Mouse (Mus musculus): ENCODE measurements around the gene Hmg20b. TPM values are rescaled to one million over a fixed set of nuclear protein-coding genes. Genes with fewer than 3 reads are reported as not detected.
A peak's percentile ranks its signal among the peaks of the same experiment; 100 is the strongest.

The Hmg20b gene
- polyA plus RNA-seq, 1 experiment from 2014 or later: 31.7 TPM

DNA sequence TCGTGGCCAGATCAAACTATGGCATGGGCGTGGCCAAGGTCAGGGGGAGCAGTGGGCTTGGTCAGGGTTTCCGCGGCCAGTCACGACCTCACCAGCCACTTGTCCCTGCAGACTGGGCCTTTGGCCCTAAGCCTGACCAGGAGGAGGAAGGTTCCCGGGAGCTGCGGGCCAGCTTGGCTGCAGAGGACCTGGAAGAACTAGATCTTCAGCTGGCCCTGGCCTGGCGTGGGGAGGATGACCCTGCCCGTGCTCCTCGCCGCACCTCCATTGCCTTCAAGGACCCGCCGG, 40.3 kb upstream of the Hmg20b start:
- H3K27ac ChIP-seq (ENCODE audit: low read depth, low read length): no peak overlapping the region
- WGBS: 89% methylated on average over 13 of the region's 13 CpGs
- peaks cover 29% of the 10 kb centered on the region for H3K36me3 ChIP-seq (ENCODE audit: control insufficient read depth, insufficient read depth, low read length)
- no peak overlapping the region for H3K4me3 ChIP-seq (ENCODE audit: low read length)
- no peak for ATAC-seq
- H3K9me3 ChIP-seq (ENCODE audit: control insufficient read depth, low read length): no peaks in the 10 kb centered on the region
- H3K27me3 ChIP-seq (replicated peaks; ENCODE audit: control insufficient read depth, insufficient read depth, low read length): no peaks in the 10 kb centered on the region
- no peak overlapping the region; the same call in 1 of the 2 replicates for H3K9ac ChIP-seq (ENCODE audit: low read depth, low read length)
- no peak overlapping the region for H3K4me2 ChIP-seq (ENCODE audit: low read length)
- H3K4me1 ChIP-seq (ENCODE audit: control insufficient read depth, insufficient read depth, low read depth, low read length): peaks cover 18% of the 10 kb centered on the region

DNA sequence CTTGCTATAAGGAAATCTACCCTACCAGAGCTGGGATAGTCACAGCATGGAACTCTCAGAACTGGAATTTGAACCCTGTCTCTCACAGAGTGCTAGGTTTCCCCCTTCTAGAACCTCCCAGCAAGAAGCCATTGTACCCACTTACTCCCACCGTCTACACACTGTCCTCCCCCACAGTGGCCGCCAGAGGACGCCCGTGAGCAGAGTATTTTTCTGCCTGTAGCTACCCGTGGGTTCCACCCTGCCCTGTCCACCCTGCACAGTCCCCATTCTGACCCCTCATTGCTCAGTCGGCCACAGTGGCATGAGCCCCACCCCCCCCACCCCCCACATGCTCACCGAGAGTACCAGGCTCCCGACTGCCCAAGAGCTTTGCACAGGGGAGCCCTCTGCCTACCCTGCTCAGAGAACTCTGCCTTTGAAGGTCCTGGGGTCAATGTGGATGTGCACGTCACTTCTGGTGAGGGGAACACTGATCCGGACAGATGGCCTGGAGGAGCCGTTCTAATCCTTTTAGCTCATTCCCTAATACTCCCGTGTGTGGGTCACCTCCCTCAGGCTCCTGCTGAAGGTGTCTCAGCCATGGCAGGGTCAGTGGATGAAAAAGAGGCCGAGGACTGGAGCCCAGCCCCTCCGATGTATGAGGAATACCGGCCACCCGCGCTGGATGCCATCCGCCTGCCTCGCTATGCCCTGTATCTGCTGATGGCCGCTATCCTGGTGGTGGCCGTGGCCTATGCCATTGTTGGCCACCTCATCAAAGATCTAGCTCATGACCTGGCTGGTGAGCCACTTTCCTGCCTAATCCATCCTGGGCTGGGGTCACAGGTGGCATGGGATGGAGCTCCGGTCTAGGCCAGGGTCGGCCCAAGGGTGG, 39.8 kb upstream of the Hmg20b start:
- Histone ChIP-seq H3K27me3 (replicated peaks; ENCODE audit: control insufficient read depth, insufficient read depth, low read length) (no peaks in the 10 kb centered on the region), H3K27ac (ENCODE audit: low read depth, low read length) (peak overlapping the region; percentile 48), H3K4me1 (ENCODE audit: control insufficient read depth, insufficient read depth, low read depth, low read length) (peaks cover 24% of the 10 kb centered on the region), H3K36me3 (ENCODE audit: control insufficient read depth, insufficient read depth, low read length) (peaks cover 29% of the 10 kb centered on the region), H3K9ac (ENCODE audit: low read depth, low read length) (peak overlapping the region; percentile 35; the same call in 1 of the 2 replicates), H3K4me2 (ENCODE audit: low read length) (no peak overlapping the region), H3K4me3 (ENCODE audit: low read length) (no peak overlapping the region), H3K9me3 (ENCODE audit: control insufficient read depth, low read length) (no peaks in the 10 kb centered on the region)
- ATAC-seq: peak; percentile 55; the same call in 1 of the 2 replicates
- WGBS: 60% methylated on average over 23 of the region's 23 CpGs

GRCm38 (mm10) chr10:81389373-81389772, 39.1 kb upstream of the Hmg20b start:
- no peak overlapping the region for H3K4me3 ChIP-seq (ENCODE audit: low read length)
- WGBS: 36% methylated on average over 3 of the region's 3 CpGs
- H3K4me2 ChIP-seq (ENCODE audit: low read length): no peak overlapping the region
- H3K4me1 ChIP-seq (ENCODE audit: control insufficient read depth, insufficient read depth, low read depth, low read length): peaks cover 26% of the 10 kb centered on the region
- H3K27me3 ChIP-seq (replicated peaks; ENCODE audit: control insufficient read depth, insufficient read depth, low read length): no peaks in the 10 kb centered on the region
- no peak overlapping the region for H3K9ac ChIP-seq (ENCODE audit: low read depth, low read length)
- ATAC-seq: no peak
- H3K9me3 ChIP-seq (ENCODE audit: control insufficient read depth, low read length): no peaks in the 10 kb centered on the region
- peaks cover 29% of the 10 kb centered on the region for H3K36me3 ChIP-seq (ENCODE audit: control insufficient read depth, insufficient read depth, low read length)
- no peak overlapping the region; the same call in 1 of the 2 replicates for H3K27ac ChIP-seq (ENCODE audit: low read depth, low read length)

GRCm38 (mm10) chr10:81388505-81389055, 38.3 kb upstream of the Hmg20b start, which contains the start of gene Gm48552:
Gene Gm48552, plus strand, starts transcription at chr10:81389005.
- Histone ChIP-seq H3K9me3 (ENCODE audit: control insufficient read depth, low read length) (no peaks in the 10 kb centered on the region), H3K9ac (ENCODE audit: low read depth, low read length) (no peak within 1 kb of the TSS), H3K4me2 (ENCODE audit: low read length) (no peak within 1 kb of the TSS), H3K4me3 (ENCODE audit: low read length) (no peak within 1 kb of the TSS), H3K27me3 (replicated peaks; ENCODE audit: control insufficient read depth, insufficient read depth, low read length) (no peaks in the 10 kb centered on the region), H3K27ac (ENCODE audit: low read depth, low read length) (peak within 1 kb of the TSS; percentile 48; the same call in 1 of the 2 replicates), H3K4me1 (ENCODE audit: control insufficient read depth, insufficient read depth, low read depth, low read length) (peaks cover 24% of the 10 kb centered on the region), H3K36me3 (ENCODE audit: control insufficient read depth, insufficient read depth, low read length) (peaks cover 29% of the 10 kb centered on the region)
- WGBS: 86% methylated on average over 5 of the region's 5 CpGs
- no peak for ATAC-seq

GRCm38 (mm10) chr10:81387716-81388115, 37.4 kb upstream of the Hmg20b start:
- Histone ChIP-seq H3K4me2 (ENCODE audit: low read length) (no peak overlapping the region), H3K4me3 (ENCODE audit: low read length) (no peak overlapping the region; the same call in 1 of the 2 replicates), H3K27ac (ENCODE audit: low read depth, low read length) (no peak overlapping the region), H3K9ac (ENCODE audit: low read depth, low read length) (no peak overlapping the region), H3K27me3 (replicated peaks; ENCODE audit: control insufficient read depth, insufficient read depth, low read length) (no peaks in the 10 kb centered on the region), H3K4me1 (ENCODE audit: control insufficient read depth, insufficient read depth, low read depth, low read length) (peaks cover 19% of the 10 kb centered on the region), H3K36me3 (ENCODE audit: control insufficient read depth, insufficient read depth, low read length) (peaks cover 29% of the 10 kb centered on the region), H3K9me3 (ENCODE audit: control insufficient read depth, low read length) (no peaks in the 10 kb centered on the region)
- ATAC-seq: no peak
- WGBS: 96% methylated on average over 18 of the region's 20 CpGs

DNA sequence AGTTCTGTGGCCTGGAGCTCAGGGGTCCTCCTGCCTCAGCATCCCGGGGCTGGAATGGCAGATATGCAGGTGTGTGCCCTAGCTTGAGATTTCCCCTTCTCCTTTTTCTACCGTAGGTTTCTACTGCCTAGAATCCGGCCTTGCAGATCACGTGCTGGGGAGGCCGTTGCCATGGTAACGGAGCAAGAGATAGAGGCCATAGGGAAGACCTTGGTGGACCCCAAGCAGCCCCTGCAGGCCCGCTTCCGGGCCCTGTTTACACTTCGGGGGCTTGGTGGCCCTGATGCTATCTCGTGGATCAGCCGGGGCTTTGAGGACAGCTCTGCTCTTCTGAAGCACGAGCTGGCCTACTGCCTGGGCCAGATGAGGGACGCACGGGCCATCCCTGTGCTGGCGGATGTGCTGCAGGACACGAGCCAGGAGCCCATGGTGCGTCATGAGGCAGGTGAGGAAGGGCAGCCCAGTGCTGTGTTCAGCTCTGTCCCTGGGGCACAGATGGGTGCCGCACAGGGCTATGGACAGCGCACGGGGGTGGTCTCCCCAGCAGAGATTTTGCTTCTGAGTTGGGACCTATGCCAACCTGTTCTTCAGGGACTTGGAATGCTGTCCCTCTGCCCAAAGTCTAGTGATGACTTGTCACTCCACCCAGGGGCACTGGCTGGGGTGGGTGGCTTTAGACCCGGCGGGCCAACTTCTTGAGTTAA, 35.5 kb upstream of the Hmg20b start:
- H3K27me3 ChIP-seq (replicated peaks; ENCODE audit: control insufficient read depth, insufficient read depth, low read length): no peaks in the 10 kb centered on the region
- H3K27ac ChIP-seq (ENCODE audit: low read depth, low read length): no peak overlapping the region
- H3K9ac ChIP-seq (ENCODE audit: low read depth, low read length): no peak overlapping the region
- H3K4me1 ChIP-seq (ENCODE audit: control insufficient read depth, insufficient read depth, low read depth, low read length): peaks cover 19% of the 10 kb centered on the region
- peaks cover 29% of the 10 kb centered on the region for H3K36me3 ChIP-seq (ENCODE audit: control insufficient read depth, insufficient read depth, low read length)
- ATAC-seq: no peak
- WGBS: 82% methylated on average over 22 of the region's 22 CpGs
- no peaks in the 10 kb centered on the region for H3K9me3 ChIP-seq (ENCODE audit: control insufficient read depth, low read length)
- peak overlapping the region; percentile 95 for H3K4me2 ChIP-seq (ENCODE audit: low read length)
- H3K4me3 ChIP-seq (ENCODE audit: low read length): no peak overlapping the region

GRCm38 (mm10) chr10:81384605-81384982, 34.3 kb upstream of the Hmg20b start:
- no peaks in the 10 kb centered on the region for H3K27me3 ChIP-seq (replicated peaks; ENCODE audit: control insufficient read depth, insufficient read depth, low read length)
- H3K27ac ChIP-seq (ENCODE audit: low read depth, low read length): peak overlapping the region; percentile 84
- H3K4me1 ChIP-seq (ENCODE audit: control insufficient read depth, insufficient read depth, low read depth, low read length): peaks cover 12% of the 10 kb centered on the region
- under 1% methylated on average over 19 of the region's 19 CpGs for WGBS
- peak overlapping the region; percentile 92 for H3K4me3 ChIP-seq (ENCODE audit: low read length)
- H3K4me2 ChIP-seq (ENCODE audit: low read length): peak overlapping the region; percentile 95
- ATAC-seq: peak; percentile 26
- H3K36me3 ChIP-seq (ENCODE audit: control insufficient read depth, insufficient read depth, low read length): peaks cover 26% of the 10 kb centered on the region
- H3K9me3 ChIP-seq (ENCODE audit: control insufficient read depth, low read length): no peaks in the 10 kb centered on the region
- peak overlapping the region; percentile 80 for H3K9ac ChIP-seq (ENCODE audit: low read depth, low read length)

DNA sequence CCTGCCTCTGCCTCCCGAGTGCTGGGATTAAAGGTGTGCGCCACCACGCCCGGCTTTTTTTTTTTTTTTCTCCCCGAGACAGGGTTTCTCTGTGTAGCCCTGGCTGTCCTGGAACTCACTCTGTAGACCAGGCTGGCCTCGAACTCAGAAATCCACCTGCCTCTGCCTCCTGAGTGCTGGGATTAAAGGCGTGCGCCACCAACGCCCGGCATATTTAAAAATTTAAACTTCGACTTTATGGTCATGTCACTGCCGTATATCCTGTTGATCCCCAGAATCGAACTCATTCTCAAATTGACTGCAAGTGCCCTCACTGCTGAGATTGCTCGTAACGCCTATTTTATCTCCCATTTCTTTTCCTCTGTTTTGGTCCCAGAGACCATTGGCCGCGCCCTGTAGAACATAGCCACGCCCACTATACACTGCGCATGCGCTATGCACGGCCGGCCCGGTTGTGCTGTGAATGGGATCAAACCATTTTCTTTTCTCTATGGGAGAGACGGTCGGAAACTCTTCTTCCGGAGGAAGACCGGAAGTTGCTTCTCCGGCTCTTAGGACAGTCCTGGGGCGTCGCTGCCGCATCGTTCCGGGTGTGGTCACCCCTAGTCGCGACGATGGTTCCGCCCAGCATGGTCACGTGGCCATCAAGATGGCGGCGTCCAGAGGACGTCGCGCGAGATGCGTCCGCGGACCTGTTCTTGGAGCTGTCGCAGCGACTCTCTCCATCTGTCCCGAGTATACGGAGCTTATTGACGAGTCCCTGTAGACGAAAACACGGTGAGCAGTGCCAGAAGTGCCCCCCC, 33.7 kb upstream of the Hmg20b start, which contains the start of the genes Dohh and Gm48551:
Gene Dohh, plus strand, starts transcription at position 627 of the 803 bp plus-strand sequence.
Gene Gm48551, plus strand, starts transcription at position 665 of the 803 bp plus-strand sequence.
- Histone ChIP-seq H3K9me3 (ENCODE audit: control insufficient read depth, low read length) (no peaks in the 10 kb centered on the region), H3K27ac (ENCODE audit: low read depth, low read length) (peak within 1 kb of the TSS; percentile 84), H3K9ac (ENCODE audit: low read depth, low read length) (peak within 1 kb of the TSS; percentile 80), H3K4me3 (ENCODE audit: low read length) (peak within 1 kb of the TSS; percentile 92), H3K4me2 (ENCODE audit: low read length) (peak within 1 kb of the TSS; percentile 95), H3K4me1 (ENCODE audit: control insufficient read depth, insufficient read depth, low read depth, low read length) (peaks cover 15% of the 10 kb centered on the region), H3K36me3 (ENCODE audit: control insufficient read depth, insufficient read depth, low read length) (peaks cover 26% of the 10 kb centered on the region), H3K27me3 (replicated peaks; ENCODE audit: control insufficient read depth, insufficient read depth, low read length) (no peaks in the 10 kb centered on the region)
- WGBS: 5% methylated on average over 51 of the region's 54 CpGs
- ATAC-seq: peak; percentile 94

Measured in hindbrain, embryonic 16.5 days (tissue).